1 mouse cellular context compared by ENCODE assay signal in genomic region chr14:118194219-118194914, GRCm38 (mm10).
TF ChIP-seq lines count a peak whose summit lies in the region.

No protein-coding gene starts in this region.

TF ChIP-seq in MEL, 35 proteins besides CTCF, POLR2A, EP300 and RAD21:
- TF ChIP-seq MAZ (IDR thresholded peaks at IDR 0.05; ENCODE audit: low read depth, low read length) (no peak), GATA1 (IDR thresholded peaks at IDR 0.05; ENCODE audit: low read depth, low read length) (peak; percentile 63), TCF12 (IDR thresholded peaks at IDR 0.05; ENCODE audit: low read depth, low read length) (peak; percentile 66; the same call in 1 of the 2 replicates), ETS1 (IDR thresholded peaks at IDR 0.05; ENCODE audit: low read depth, low read length) (peak; percentile 76), MYB (IDR thresholded peaks at IDR 0.05; ENCODE audit: low read depth, low read length) (peak; percentile 64), MAX (IDR thresholded peaks at IDR 0.05; ENCODE audit: low read length) (no peak), TAL1 (IDR thresholded peaks at IDR 0.05; ENCODE audit: low read length) (peak; percentile 52)
